Mouse (Mus musculus): ENCODE measurements around the gene Ap5m1.
"Not testable (repeated sequence)": the region's sequence is repeated elsewhere in the genome, so short reads cannot be mapped to it uniquely, and the experiment has no call there.

The Ap5m1 gene

DNA sequence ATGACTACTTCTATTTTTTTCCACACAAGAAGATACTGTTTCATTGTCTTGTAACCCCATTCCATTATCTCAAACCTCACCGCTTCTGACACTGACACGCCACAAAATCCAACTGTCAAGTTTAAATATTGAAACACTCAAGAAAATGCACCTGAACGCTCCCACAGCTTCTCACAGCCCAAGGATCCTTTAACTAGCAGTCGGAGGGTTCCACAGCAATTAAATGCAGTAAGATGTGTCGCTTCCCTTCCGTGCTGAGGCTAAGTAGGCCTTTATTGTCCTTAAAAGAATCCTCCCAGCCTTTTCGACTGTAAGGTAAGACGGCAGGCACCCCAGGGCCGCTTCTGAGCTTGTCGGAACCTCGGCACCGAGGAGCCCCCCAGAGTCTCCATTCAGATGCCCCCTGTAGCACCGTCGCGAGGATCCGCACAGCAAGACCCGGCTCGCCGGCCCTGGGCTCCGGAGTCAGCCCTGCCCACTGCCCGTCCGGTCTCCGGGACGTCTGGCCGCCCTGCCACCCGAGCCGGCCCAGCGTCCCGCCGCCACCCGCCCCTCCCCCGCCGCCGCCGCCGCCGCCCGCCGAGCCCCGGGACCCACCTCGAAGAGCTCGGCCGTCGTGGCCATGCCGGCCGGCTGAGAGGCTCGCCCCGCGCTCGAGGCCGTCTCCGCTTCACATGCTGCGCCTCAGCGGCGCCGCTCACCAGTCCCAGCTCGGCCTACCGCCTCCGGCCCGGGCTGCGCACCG lies at the start of gene Ap5m1:
TSS of gene Ap5m1 (plus strand) at position 569 of the 745 bp plus-strand sequence.
- DNase-seq (ENCODE audit: low spot score in 2 of 2): peak in 1 of 2 experiments; percentile 32

DNA sequence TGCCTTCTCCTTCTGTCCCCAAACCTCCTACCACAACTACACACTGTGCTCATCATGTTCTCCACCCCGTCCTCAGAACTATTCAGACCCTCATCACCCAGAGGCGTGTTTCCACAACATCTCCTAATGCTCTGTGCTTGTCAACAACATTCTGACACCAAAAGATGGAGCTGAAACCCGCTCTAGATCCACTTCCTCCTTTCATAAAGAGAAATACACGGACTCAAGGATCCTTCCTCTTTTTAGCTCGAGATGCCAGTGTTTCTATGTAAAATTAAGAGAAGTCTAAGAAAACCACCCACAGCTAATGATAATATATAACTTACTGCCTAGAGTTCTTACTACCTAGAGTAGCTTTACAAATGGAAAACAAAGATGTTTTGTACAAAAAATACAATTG lies 46.1 kb upstream of the Ap5m1 start:
- DNase-seq (ENCODE audit: low spot score in 2 of 2): no peak

DNA sequence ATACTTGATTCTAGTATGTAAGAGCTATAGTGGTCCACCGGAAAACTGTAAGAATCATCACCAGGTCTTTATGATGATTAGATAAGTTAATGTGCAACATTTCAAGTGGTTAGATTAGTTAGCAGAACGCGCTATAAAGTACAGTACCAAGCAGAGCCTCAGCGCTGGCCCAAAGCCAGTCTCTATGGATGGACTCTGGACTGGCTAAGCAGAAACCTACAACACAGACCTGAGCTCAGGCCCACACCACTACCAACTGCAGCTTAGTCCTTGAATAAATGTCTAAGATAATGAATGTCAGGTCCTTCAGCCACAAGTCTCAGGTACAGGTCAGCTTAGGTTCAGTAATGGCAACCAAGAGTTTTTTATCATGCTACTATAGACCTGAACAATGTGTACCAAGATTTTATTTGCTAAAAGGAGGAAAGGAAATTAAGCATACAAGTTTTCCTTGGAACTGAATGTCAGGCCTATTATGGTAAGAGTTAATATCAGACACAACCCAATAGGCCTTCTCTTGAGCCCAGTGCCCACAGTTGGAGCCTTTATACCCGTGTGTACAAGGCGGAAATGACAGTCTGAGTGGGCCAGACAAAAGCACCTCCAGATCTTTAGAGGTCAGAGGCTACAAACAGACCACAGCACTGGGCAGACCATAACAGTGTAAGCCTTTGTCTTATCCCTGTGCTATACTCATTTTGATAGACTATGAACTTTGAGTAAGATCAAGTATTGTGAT lies 38.7 kb upstream of the Ap5m1 start:
- DNase-seq (ENCODE audit: low spot score in 2 of 2): no peak

DNA sequence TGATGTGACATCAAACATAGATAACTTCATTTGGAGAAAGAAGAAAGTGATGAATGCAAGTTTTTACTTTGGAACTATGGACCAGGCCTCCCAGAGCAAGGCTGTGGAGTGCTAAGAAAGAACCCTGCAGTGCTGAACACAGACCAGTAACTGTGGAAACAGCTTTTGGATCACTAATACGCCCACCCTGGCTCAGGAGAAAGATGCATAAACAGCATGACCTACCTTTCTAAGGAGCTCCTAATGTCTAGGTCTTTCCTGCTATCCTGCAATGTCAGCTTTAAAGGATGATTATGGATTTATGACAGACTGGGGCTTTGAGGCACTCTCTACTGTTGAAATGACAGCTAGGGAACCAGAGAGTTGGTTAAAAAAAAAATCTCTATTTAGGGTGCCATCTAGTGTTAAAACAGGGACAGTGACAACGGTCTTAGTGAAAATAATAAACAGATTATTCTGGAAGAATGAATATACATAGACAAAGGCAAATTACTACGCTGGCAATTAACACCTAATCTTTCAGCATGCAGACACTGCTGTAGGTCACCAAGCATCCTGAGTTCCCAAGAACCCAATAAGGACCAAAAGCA lies 38.0 kb upstream of the Ap5m1 start:
- DNase-seq (ENCODE audit: low spot score in 2 of 2): no peak

DNA sequence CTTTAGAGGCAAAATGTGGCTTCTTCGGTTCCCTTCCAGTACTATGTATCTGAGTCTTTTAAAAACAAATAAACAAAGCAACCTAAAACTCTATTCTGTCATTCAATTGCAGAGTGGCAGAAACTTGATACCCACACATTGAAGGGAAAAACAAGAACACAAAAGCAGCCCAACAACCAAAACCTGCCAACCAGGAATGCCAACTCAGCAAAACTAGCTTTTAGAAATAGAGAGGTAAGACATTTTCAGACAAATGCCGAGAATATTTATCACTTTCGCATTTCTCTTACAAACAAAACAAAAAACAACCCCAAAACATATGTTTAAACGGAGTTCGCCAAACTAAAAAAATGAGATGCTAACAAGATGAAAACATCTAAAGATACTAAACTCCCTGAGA lies 36.9 kb upstream of the Ap5m1 start:
- no peak for DNase-seq (ENCODE audit: low spot score in 2 of 2)

DNA sequence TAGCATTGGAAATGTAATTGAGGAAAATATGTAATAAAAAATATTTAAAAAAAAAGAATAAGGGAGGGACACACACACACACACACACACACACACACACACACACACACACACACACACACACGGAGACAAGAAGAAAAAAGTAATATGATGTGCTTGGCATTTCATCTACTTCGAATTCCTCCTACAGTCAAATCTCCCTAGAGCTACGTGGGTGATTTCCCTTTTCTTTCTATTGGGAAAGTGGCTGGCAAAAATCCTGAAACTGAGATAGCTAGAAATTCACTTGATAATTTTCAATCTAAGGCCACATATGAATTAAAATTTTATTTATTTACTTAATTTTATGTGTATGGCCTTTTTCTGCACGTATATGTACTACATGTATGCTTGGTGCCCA lies 20.3 kb upstream of the Ap5m1 start:
- DNase-seq (ENCODE audit: low spot score in 2 of 2): no peak

DNA sequence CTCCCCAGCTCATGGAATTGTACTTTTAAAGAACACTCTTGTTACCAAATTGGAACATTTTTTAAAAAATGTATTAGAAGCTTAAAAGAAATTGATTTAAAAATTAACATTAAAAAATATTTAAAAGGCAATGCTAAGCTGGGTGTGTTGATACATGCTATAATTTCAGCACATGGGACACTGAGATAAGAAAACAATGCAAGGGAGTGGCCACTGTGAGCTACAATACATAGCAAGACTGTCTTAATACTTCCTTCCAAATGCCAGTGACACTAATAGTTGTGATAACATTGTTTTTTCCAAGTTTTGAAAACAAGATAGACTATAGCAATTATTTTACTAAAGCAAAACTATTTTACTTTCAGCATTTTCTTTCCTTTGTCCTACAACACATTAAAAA lies 16.4 kb upstream of the Ap5m1 start:
- DNase-seq (ENCODE audit: low spot score in 2 of 2): no peak

DNA sequence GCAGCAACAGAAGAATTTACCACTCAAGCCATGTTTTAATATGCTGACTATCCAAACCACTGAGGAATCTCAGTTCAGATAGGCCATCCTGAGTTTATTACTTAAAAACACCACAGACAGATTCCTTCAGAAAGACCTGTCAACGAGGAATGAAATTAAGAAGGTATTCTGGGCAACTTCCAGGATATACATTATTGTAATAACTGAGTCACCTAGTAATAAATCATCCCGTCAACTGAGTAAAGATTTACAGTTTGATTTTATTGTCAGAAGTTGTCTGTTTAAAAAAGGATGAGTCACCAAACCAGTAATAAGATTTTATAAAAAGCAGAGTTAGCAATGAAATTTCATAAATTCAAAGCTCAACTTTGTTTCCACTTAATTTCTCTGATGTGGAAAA lies 2.1 kb upstream of the Ap5m1 start:
- DNase-seq (ENCODE audit: low spot score in 2 of 2): no peak

DNA sequence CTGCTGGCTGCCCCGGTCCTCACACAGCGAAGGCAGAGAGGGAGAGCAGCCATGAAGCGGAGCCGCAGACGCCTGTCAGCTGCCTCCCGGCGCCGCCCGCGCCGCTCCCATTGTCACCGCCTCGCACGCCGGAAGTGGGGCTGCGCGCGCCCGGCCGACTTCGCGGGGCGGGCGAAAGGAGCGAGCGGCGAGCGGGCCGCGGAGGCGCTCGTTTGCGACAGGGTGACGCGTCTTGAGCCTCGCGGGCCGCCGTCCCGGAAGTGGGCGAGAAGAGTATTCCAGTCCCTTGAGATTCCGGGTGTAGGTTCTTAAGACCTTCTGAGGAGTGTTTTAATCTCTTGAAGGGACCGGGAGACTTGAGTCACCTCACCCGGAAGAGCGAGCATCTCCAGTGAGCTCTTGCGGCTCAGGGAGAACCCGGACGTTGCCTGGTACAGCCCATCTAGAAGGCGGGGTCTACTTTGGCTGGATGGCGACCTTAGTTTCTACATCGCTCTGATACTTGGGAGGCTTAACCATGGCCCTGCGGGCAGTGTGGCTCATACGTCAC lies 452 bp downstream of the Ap5m1 start, which contains the start of gene Exoc5:
TSS of gene Exoc5 (minus strand) at position 380 of the 550 bp plus-strand sequence.
- DNase-seq (ENCODE audit: low spot score in 2 of 2): peak; percentile 90 to 94

DNA sequence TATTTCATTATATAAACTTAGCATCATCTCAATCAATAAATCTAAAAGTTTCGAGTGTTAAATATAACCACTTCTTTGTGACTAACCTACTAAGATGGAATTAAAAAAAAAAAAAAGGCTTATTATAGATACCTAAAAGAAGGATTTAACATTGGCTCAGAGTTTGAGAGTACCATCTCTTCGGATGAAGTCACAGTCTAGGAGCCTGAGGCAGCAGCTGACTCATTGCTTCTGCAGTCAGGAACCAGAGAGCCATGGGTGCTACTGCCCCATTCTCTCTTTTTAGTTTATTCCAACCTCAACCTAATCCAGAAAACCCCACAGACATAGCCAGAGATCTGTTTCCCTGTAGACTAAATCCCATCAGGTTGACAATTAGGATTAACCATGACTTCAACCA lies 6.9 kb downstream of the Ap5m1 start:
- DNase-seq (ENCODE audit: low spot score in 2 of 2): no peak

DNA sequence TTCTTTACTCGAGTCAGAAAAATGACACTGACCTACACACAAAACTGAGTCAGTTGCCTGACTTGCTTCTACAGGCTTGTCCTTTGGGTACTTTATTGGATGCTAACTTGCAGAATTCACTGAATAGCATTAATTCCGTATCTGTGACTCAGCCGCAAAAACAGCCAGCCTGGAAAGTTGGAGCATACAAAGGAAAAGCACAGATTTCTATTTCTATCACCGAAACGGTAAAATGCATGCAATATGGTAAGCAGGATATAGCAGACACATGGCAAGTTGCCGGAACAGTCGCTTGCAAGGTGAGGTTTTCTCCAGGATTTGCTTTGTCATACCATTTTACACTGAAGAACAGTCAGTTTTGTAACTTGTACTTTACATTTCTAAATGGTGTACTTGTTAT lies 8.0 kb downstream of the Ap5m1 start:
- no peak for DNase-seq (ENCODE audit: low spot score in 2 of 2)

DNA sequence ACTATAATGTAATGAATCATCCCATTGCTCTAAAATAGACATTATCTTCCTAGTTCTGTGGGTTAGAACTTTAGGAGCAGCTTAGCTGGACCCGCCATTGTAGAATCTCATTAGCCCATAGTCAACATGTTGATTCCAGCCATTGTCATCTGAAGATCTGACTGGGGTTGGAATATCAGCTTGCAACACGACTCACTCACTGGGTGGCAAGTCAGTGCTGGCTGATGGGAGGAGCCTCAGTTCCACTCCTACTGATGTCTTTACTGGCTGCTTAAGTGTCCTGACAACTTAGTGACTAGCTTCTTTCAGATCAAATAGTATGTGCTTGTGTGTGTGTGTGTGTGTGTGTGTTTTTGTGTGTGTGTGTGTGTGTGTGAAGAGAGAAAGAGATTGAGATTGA lies 8.5 kb downstream of the Ap5m1 start:
- no peak for DNase-seq (ENCODE audit: low spot score in 2 of 2)

DNA sequence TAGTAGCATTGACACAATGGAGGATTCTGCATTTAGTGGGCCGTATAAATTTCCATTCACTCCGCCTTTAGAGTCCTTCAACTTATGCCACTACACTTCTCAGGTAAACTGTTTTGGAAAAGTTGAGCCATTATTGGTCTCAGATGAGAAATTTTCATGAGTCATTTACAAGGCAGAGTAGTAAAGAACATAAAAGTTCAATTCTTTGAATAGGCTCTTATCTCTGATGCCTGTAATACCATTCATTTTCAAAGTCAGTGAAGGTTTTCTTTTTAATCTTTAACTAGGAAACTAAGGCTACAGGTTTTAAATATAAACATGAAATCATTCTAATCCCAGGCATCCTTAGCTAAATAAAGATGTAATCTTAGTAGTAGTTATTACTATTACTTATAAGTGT lies 12.9 kb downstream of the Ap5m1 start:
- DNase-seq (ENCODE audit: low spot score in 2 of 2): no peak

DNA sequence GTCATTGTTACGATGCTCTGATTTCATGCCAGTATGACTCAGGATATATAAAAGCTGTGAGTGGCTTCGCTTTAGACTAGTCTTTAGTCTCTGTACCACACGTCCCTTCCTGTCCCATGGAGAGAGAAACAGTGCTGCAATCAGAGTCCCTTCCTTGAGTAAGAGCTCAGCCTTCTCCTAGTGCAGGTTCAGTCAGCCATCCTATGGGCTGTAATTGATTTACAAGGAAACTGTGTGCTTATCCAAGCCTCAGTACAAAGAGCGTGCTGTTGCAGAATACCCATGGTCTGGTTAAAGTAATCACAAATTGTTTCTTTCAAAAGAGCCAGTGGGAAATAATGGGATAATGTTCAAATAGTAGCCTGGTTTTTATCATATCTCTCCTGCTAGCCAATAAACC lies 20.6 kb downstream of the Ap5m1 start:
- DNase-seq (ENCODE audit: low spot score in 2 of 2): no peak

DNA sequence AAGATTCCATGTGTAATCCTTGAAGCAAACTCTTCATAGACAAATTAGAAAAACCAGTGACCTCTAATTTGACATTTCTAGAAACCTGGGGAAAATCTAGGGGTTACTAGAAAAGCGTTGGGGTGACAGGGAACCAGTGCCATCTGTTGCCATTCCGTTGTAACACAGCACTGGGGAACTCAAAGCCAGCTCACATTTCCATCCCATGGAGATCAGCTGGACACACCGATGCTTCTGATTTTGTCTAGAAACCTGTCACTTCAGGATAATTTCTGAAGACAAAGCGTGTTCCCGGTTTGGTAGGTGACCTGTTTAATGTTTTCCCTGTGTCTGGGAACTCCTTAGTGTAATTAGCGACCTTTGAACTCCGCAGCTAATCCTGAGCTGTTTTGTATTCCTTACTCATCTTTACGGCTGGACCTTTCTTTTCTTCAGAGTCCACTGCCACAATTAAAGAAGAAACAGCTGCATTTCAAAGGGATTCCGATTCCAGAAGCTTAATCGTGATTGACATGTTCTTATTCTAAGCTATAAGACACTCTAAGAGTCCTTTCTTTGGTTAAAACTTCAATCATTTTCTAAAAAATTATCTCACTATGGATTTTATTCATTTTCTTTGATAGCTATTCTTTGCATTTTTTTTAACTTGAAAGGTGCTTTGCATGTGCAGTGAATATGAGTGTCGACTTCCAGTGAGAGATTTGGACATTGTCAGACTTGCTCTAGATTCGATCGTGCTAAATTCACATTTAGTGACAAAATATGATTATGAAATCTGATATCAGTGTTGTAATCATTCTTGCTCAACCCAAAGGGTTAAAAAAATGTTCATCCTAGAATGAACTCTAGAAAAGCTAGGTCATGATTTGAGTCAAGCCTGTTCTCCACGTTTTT lies 22.5 kb downstream of the Ap5m1 start:
- no peak for DNase-seq (ENCODE audit: low spot score in 2 of 2)

DNA sequence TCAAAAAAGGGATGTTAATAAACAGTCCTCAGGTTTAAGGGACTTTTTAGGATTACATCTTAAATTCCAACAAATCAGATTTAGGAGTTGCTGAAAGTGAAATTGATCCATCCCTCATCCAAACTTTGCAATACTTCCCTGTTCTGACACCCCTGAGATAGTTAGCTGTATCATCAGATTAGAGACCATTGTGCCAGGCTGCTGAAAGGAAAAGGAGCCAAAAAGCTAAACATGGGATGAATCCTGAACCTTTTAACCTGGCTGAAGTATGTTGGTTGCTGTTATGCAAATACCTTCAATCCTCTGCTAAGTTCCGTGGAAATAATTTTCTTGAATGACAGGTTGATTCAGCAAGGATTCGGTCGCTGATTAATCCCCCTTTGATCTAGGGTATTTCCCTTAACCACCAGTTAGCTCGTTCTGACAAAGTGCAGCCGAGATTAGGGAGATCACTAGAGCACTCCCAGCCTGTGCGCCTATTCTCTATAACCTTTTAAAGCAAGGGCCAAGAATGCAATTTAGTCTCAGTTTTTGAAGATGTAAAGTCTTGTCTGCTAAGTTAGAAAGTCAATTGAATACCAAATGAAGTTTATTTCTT lies 23.7 kb downstream of the Ap5m1 start:
- no peak for DNase-seq (ENCODE audit: low spot score in 2 of 2)

DNA sequence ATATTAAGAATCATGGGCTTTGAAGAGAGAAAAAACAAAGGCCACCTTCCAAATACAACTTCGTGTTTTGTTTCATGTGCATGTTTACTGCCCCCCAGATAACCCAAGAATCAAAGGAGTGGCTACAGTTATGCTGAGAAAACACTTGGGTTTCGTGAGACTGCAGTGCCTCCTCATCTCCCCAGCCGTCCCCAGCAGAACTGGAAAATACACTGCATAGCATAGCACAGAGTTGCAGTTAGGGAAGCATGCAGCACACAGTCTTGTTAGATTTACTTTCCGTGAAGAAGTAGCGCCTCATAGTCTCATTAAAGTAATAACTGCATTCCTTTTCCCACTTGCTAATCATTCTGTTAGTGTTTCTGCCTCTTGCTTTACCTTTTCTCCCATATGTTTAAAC lies 24.2 kb downstream of the Ap5m1 start:
- DNase-seq (ENCODE audit: low spot score in 2 of 2): no peak

DNA sequence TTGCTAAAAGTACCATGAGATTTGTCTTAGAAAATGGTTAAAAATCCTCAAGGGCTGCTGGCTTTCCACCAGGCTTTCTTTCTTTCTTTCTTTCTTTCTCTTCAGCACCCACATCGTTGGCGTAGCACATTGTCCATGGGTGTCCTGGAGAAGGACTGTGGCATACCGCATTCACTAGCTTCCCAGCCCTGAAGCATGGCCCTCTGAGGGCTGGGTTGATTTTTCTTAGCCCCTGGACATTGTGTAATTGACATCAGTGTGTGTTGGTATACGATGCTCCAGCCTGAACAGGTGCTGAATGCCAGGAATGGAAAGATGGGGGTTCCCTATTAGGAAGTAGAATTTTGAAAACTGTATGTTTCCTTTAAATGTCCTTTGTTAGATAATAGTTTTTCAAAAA lies 25.4 kb downstream of the Ap5m1 start:
- DNase-seq (ENCODE audit: low spot score in 2 of 2): no peak

DNA sequence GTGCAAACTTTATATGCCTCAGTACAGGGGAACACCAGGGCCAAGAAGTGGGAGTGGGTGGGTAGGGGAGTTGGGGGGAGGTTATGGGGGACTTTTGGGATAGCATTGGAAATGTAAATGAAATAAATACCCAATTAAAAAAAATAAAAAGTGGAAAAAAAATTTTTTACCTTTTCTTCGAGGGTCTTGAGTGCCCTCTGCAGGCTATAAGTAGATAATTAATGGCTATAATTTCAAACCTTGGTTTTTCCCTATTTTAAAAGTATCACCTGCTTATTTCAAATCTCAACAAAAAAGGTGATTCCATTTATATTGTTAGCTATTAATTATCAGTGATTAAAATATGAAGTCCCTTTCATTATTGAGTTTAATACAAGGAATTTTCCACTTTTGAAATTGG lies 25.9 kb downstream of the Ap5m1 start:
- DNase-seq (ENCODE audit: low spot score in 2 of 2): not testable (repeated sequence)

DNA sequence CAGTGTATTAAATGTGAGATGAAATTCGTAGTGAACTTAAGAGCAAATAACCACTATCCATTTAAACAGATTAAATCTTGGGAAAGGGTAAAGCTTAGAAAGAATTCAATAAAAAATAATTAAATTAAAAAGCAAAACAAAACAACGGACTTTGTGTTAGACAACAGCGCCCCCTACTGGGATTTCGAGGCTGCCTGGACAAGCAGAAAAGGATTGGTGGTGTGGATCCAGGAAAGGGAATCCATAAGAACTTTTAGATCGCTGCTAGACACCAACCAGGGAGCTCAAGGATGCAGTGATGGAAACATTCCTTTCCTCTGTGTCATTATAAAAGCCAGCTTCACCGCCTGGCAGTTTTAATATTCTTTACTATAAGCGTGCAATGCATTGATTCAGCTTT lies 52.5 kb downstream of the Ap5m1 start:
- peak; percentile 6 to 57 for DNase-seq (ENCODE audit: low spot score in 2 of 2)

DNA sequence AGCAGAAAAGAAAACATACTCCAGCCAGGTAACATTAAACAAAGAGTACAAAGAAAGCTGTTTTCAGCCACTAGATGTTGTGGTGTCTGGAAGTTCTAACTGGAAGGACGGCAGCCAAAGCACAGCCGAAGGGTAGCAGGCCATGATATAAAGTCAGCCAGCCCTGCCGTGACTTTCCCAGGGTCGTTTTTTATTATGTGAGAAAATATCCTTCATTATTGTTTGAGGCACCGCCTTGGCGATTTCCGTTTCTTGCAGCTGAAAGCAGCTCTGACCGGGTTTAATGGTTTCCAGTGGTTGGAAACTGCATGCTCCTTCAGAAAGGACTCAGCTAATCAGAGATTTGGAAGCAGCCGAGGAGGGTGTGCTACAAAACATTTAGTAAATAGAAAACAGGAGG lies 55.8 kb downstream of the Ap5m1 start:
- no peak for DNase-seq (ENCODE audit: low spot score in 2 of 2)
